Mouse (Mus musculus) CH12.LX (cell line): ENCODE data around the gene Tldc1.

ENCODE experiments used
- CTCF ChIP-seq, 2 experiments: IDR thresholded peaks in 1 of 2; conservative IDR thresholded peaks in 1 of 2; 2 replicates each; pipeline ENCODE4 v1.5.1; 2011 to 2012; ENCODE audit warnings: low read depth in 2 of 2, low read length in 2 of 2, improper control_type of control experiment in 1 of 2, inconsistent platforms in 1 of 2, mild to moderate bottlenecking in 1 of 2, moderate library complexity in 1 of 2
- POLR2A ChIP-seq: IDR thresholded peaks from 2 replicates; pipeline ENCODE4 v1.6.1; 2011; ENCODE audit warnings: low read depth, mild to moderate bottlenecking, improper control_type of control experiment, low read length
- ZC3H11A ChIP-seq: IDR thresholded peaks from 2 replicates; pipeline ENCODE4 v1.6.1; 2012; ENCODE audit warnings: low read depth, mild to moderate bottlenecking, inconsistent platforms, low read length, improper control_type of control experiment

DNA sequence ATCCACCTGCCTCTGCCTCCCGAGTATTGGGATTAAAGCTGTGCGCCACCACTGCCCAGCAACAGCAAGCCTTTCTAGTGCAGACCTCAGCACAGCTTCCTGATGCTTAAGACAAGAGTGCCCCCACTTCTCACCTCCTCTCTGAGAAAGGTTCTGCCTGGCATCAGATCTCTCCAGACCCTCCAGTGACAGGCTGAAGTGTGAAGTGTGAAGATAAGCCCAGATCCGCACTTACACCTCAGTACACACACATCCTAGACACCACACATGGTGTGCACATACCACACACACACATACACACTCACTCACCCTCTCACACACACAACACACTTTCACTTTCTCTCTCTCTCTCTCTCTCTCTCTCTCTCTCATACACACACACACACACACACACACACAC is 8.7 kb upstream of the Tldc1 start:
- TF ChIP-seq CTCF (conservative IDR thresholded peaks at IDR 0.05 in 1 of 2, IDR thresholded peaks at IDR 0.05 in 1 of 2; ENCODE audit: low read depth in 2 of 2, low read length in 2 of 2) (no peak), POLR2A (no peak), ZC3H11A (no peak)
